Mouse (Mus musculus) ES-Bruce4 (cell line): Measurements from ENCODE around the gene Chrm2. TPM values are rescaled to one million over a fixed set of nuclear protein-coding genes. Genes with fewer than 3 reads are reported as not detected.

Source experiments
- H3K27ac ChIP-seq: 2 replicates; pipeline ENCODE4 v1.5.1; 2012; ENCODE audit warnings: low read length, inconsistent platforms; ENCODE audit not compliant: insufficient read depth
- H3K27me3 ChIP-seq: 2 replicates; pipeline ENCODE4 v1.6.1; 2012; ENCODE audit warnings: mild to moderate bottlenecking, low read length, inconsistent platforms; ENCODE audit not compliant: control insufficient read depth, poor library complexity, insufficient read depth, severe bottlenecking
- H3K36me3 ChIP-seq: 2 replicates; pipeline ENCODE4 v1.6.1; 2012; ENCODE audit warnings: inconsistent platforms, mild to moderate bottlenecking, low read length, moderate library complexity; ENCODE audit not compliant: control insufficient read depth, poor library complexity, insufficient read depth, severe bottlenecking
- H3K4me1 ChIP-seq: one replicate; pipeline ENCODE4 v1.8.1; 2011; ENCODE audit warnings: low read length; ENCODE audit not compliant: control insufficient read depth, insufficient read depth
- H3K4me3 ChIP-seq: 2 replicates; pipeline ENCODE4 v1.5.1; 2011; ENCODE audit warnings: low read depth, mild to moderate bottlenecking, low read length
- H3K9ac ChIP-seq: 2 replicates; pipeline ENCODE4 v1.6.1; 2012; ENCODE audit warnings: low read depth, mild to moderate bottlenecking, inconsistent platforms; ENCODE audit not compliant: poor library complexity, severe bottlenecking
- H3K9me3 ChIP-seq: replicated peaks from 2 replicates; pipeline ENCODE4 v1.6.1; 2012; ENCODE audit warnings: mild to moderate bottlenecking, low read length, inconsistent platforms; ENCODE audit not compliant: control insufficient read depth, poor library complexity, insufficient read depth, severe bottlenecking
- CTCF ChIP-seq: IDR thresholded peaks from one replicate; pipeline ENCODE4 v1.8.1; 2011; ENCODE audit warnings: low read depth, low read length
- EP300 ChIP-seq: IDR thresholded peaks from 2 replicates; pipeline ENCODE4 v1.6.1; 2011; ENCODE audit warnings: low read depth, low read length; ENCODE audit not compliant: insufficient read depth
- POLR2A ChIP-seq: IDR thresholded peaks from one replicate; pipeline ENCODE4 v1.8.1; 2011; ENCODE audit warnings: low read length; ENCODE audit not compliant: insufficient read depth
- polyA plus RNA-seq: library from polyadenylated mRNA; stranded (reverse); fragments of >200 nt; gene quantifications from 2 replicates; pipeline ENCODE4 v1.2.4, GENCODE M21; 2011; ENCODE audit warnings: low read depth; ENCODE audit not compliant: missing spikeins, insufficient read depth, insufficient read length

The Chrm2 gene
- polyA plus RNA-seq, 1 experiment, result not detected

DNA sequence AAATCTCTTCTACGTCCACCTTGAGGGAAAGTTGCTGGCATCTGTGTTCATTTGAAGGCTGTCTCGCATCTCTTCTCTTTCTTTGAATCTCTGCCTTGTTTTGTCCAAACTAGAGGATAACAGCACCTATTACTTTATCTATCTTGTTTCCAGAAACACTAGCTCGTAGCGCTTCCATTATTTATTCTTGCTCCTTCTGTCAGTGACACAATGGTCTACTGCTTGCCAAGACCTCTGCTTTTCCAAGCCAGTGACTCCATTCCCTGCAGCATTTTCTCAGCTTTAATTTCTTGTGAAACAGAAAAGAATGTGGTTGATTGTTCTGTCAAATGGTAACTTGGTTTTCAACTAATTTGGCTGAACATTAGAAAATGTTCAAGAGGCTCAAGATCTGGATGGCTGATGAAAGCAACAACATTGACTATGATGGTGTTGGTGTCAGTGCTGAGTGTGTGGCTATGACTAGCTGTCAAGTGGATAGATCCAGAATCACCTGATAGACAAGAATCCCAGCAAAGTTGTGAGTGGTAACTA, 96.3 kb downstream of the Chrm2 start:
- Histone ChIP-seq H3K27ac (no peak overlapping the region), H3K4me1 (no peaks in the 10 kb centered on the region), H3K9ac (no peak overlapping the region), H3K4me3 (no peak overlapping the region), H3K9me3 (no peaks in the 10 kb centered on the region), H3K27me3 (no peaks in the 10 kb centered on the region), H3K36me3 (no peaks in the 10 kb centered on the region)
- TF ChIP-seq CTCF (no peak), EP300 (no peak), POLR2A (no peak)

DNA sequence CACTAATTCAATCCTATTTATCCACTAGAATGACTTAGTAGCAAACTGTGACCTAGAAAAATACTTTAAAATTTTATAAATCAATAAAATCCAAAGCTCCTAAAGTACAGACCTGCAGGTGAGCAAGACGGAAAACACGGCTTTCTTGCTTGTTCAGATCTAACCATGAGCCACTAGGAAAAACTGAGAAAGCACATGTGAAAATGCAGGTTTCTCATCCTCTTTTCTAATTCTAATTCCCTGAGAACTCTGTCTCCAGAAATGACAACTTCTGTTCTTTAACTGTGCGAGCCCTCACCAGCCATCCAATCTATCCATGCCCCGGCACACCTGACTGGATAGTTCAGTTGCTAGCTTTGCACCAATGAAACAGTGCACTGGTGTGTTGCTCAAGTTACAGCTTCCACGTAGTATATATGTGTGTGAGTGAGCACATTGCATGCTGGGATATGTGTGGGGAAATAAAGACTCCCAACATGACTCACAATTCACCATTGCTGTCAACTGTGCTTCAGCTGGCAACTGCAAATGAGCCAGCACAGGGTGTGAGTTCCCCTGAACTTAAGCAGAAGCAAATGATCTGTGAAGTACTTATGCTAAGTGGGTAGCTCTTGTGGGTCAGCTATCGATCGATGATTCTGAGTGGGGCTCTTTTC, 119.3 kb downstream of the Chrm2 start:
- no peak for TF ChIP-seq POLR2A
- TF ChIP-seq CTCF, result no peak
- no peak for TF ChIP-seq EP300

GRCm38 (mm10) chr6:36507946-36508345, 120.1 kb downstream of the Chrm2 start:
- Histone ChIP-seq H3K27ac (no peak overlapping the region), H3K36me3 (no peaks in the 10 kb centered on the region)
- no peak for TF ChIP-seq EP300
- no peak for TF ChIP-seq CTCF
- TF ChIP-seq POLR2A, result no peak

More for the DNA sequence above, 119.3 kb downstream of the Chrm2 start:
- H3K9me3 ChIP-seq, result no peaks in the 10 kb centered on the region
- no peaks in the 10 kb centered on the region for H3K27me3 ChIP-seq
- H3K4me3 ChIP-seq, result no peak overlapping the region
- H3K27ac ChIP-seq, result no peak overlapping the region
- no peaks in the 10 kb centered on the region for H3K4me1 ChIP-seq
- H3K36me3 ChIP-seq, result no peaks in the 10 kb centered on the region
- H3K9ac ChIP-seq, result no peak overlapping the region

DNA sequence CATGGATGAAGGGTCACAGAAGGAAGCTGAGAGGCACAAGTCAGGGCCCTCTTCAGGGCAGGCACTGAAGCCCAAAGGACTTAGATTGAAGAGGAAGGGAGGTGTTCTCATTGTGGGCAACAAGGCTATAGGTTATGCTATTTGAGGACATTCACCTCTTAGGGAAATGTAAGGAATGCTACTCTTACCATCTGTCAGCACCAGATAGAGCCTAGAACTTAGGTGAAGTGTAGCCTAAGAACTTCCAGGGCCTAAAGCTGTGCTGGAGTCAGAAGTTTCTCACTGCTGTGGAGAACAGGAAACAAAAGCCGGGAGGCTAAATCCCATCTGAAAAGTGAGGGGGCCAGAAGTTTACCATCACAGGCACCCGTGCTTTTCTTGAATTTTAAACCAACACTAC, 120.6 kb downstream of the Chrm2 start:
- no peaks in the 10 kb centered on the region for H3K36me3 ChIP-seq
- H3K4me3 ChIP-seq, result no peak overlapping the region
- H3K9me3 ChIP-seq, result no peaks in the 10 kb centered on the region
- TF ChIP-seq CTCF (no peak), POLR2A (no peak)
- no peaks in the 10 kb centered on the region for H3K4me1 ChIP-seq
- H3K27me3 ChIP-seq, result no peaks in the 10 kb centered on the region
- no peak overlapping the region for H3K9ac ChIP-seq
- no peak overlapping the region for H3K27ac ChIP-seq

More at GRCm38 (mm10) chr6:36507946-36508345, 120.1 kb downstream of the Chrm2 start:
- Histone ChIP-seq H3K9ac (no peak overlapping the region), H3K4me1 (no peaks in the 10 kb centered on the region), H3K9me3 (no peaks in the 10 kb centered on the region), H3K27me3 (no peaks in the 10 kb centered on the region), H3K4me3 (no peak overlapping the region)

DNA sequence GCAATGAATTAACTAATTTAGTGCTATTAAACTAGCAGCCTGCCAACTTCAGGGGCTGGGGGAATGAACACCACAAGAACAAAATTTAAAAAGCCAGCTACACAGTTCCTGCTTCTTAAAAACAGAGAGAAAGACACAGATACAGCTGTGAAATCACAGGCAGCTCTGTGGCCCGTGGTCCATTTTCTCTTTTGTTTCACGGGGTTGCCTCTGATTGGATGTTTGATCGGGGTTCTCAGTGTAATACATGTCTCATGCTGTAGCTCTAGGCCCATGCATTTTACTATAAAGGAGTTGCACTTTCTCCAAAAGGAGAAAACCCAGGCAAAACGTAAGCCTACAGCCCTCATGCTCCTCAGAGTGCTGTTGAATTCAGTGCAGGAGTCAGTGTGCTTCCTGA, 128.6 kb downstream of the Chrm2 start:
- H3K4me1 ChIP-seq, result no peaks in the 10 kb centered on the region
- no peak overlapping the region for H3K27ac ChIP-seq
- no peaks in the 10 kb centered on the region for H3K9me3 ChIP-seq
- no peak overlapping the region for H3K4me3 ChIP-seq
- TF ChIP-seq POLR2A (no peak), EP300 (no peak), CTCF (no peak)
- H3K36me3 ChIP-seq, result no peaks in the 10 kb centered on the region
- no peaks in the 10 kb centered on the region for H3K27me3 ChIP-seq
- no peak overlapping the region for H3K9ac ChIP-seq

DNA sequence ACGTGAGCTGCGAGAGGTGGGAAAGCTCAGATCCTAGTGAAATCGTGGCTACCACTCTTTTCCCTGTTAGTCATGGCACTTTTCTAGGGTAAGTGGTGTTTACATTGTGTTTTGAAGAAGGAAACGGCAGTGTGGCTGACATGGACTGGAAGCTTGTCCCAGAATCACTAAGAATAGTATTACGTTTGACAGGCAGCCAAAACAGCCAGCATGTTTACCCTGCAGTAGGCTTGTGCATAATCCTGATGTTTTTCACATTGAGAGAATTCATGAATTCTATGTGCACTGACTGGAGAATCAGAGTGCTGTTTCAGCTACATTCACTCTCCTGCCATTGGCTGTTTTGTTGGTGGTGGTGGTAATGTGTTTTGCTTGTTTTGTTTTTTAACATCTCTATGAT, 129.4 kb downstream of the Chrm2 start:
- no peak for TF ChIP-seq POLR2A

More for the DNA sequence above, 129.4 kb downstream of the Chrm2 start:
- Histone ChIP-seq H3K4me3 (no peak overlapping the region), H3K27me3 (no peaks in the 10 kb centered on the region), H3K9ac (no peak overlapping the region), H3K36me3 (no peaks in the 10 kb centered on the region), H3K4me1 (no peaks in the 10 kb centered on the region), H3K27ac (no peak overlapping the region), H3K9me3 (no peaks in the 10 kb centered on the region)
